Mouse (Mus musculus): ENCODE measurements around the gene Als2cl.

Gene Als2cl

DNA sequence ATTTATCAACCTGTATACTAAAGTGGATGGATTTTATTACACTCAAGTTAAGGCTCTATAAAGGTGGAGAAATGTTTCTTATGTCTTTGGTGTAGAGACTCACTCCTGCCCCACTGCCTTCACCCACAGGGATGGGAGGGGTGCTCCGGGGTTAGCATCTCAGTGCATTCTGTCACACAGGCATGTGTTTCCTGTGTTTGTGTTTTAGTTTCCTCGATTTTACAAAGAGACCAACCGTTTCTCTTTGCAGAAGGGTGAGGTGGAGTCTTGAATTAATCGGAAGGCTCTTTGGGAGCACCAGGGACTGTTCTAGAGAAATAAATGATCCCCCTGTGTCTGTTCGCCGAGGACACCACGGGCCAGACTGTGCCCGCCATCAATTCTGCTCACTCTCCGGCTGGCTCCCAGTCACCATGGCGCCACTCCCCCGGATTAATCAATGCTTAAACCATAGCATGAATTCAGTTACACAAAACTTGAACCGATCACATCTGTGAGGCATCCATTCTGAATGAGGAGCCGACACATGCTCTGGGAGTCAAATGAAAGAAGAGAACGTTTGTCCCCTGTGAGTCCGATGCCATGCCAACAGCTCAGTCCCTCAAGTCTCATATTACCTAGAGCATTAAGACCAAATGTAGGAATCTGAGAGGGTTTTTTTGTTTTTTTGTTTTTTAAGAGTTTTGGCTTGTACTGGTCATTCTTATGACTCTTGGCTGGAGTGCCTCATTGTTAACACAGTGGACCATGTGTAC lies 41.2 kb downstream of the Als2cl start:
- peak; percentile 69 for DNase-seq

DNA sequence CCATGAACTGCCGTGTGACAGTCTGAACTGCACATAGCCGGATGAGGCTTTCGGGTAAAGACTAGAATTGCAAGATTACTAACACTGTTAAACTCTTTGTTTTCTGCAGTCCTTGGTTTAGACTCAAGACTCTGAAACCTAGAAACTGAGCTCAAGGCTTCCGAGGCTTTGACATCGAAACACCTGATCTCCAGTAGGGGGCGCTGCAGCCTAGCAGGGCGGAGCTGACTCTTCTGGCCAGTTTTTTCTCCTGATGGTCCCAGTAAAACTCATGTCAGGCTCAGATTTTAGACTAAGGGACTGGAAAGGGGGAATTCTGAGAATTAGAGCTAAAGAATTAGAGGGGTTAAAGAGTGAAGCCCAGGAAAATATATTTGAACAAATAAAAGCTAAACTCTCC lies 43.1 kb downstream of the Als2cl start:
- DNase-seq, result peak; percentile 87

DNA sequence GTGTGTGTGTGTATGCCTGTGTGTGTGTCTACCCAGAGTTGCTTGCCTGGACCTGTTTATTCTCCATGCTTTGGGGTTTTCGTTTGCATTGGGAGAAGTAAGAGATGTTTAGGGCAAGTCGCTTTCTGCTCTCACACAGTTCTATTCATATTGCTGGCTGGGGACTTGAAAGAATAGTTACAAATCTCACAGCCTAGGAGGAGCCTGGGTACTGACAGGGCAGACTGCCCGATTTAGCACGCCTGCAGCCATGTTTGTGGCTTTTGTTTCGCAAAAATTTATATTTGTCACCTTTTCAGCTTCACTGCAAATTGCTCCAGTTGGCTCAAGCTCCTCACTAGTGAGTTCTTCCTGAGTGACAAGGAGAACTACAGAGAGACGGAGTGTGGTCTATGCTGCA lies 51.9 kb downstream of the Als2cl start:
- no peak for DNase-seq

GRCm38 (mm10) chr9:110933850-110934437 lies 54.3 kb downstream of the Als2cl start:
- DNase-seq, result peak; percentile 14

GRCm38 (mm10) chr9:110935941-110936340 lies 56.3 kb downstream of the Als2cl start:
- peak; percentile 42 for DNase-seq

- peak; percentile 63 for DNase-seq
Observed at GRCm38 (mm10) chr9:110937506-110938490, 58.1 kb downstream of the Als2cl start.

DNA sequence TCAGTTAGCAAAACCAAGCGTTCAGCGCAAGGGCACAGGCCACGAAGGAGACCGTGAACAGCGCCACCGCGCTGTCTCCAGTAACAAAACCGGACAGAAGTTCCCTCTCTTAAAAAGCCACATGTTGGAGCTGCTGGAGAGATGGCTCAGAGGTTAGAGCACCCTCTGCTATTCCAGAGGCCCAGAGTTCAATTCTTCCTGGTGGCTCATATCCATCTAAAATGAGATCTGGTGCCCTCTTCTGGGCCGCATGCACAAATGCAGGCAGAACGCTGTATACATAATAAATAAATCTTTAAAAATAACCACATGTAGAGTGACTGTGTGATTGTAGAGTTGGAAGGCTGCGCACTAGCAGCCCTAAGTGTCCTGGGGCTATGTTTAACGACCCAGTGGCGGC lies 64.6 kb downstream of the Als2cl start:
- DNase-seq, result peak; percentile 48

- DNase-seq, result no peak
Observed at GRCm38 (mm10) chr9:110945343-110945742, 65.7 kb downstream of the Als2cl start.

DNA sequence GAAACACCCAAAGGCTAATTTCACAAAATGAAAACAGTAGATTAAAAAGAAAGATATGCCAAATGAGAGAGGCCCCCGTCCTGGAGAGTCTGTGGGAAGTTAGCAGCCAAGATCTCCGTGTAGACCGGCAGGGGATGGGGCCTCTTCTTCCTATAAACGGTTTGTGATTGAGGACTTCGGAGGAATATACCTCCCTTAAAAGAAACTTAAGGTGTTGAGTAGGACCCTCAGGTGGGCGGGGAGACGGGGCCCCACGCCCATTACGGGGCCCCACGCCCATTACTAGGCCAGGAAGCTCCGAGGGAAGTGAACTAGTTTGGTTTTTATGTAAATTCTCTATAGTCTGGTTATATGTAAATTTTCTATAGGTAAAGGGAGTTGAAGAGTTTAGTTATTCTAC lies 66.3 kb downstream of the Als2cl start, which contains the start of gene Tdgf1:
Tdgf1 (minus strand) TSS at position 233 of the 400 bp plus-strand sequence.
- no peak for DNase-seq

DNA sequence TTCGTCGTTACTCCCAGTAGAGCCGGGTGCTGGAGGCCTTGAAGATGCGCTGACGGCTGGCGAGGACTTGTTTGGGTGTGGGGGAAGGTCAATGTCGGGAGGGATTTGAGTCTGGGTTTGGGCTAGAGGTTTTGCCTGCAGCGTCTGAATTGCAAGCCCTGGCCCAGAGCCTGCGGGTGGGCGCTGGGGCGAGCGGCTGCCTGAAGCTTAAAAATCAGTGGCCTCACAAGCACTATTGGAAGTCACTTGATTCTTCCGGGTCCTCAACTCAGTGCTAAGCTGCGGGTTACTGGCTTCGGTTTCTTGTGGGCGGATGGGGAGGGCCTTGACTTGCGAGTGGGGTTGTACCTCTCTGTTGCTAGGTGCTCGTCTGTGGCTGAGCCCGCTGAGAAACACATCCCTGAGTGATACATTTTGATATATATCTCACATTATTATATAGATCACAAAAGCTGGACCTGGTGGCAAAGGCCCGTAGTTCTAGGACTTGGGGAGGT lies 66.9 kb downstream of the Als2cl start:
- DNase-seq, result no peak

GRCm38 (mm10) chr9:110947261-110947661 lies 67.6 kb downstream of the Als2cl start:
- DNase-seq, result no peak

DNA sequence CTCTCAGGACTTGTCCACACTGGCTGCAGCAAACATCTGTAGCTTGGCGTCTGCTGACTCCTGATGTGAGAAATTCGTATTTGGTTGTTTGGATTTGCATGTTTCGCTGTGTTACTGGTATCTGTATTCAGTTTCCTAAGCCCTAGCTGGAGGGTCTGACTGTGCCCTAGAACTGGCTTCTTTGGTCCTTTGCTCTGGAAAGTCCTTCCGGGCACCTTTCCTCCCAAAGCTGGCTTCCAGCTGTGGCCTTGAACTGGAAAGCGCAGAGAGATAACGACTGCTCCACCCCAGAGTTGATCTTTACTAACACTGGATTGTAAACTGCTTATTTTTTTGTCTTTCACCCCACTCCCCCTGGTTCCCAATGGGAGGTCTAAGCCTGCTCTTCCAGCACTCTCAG lies 68.2 kb downstream of the Als2cl start:
- no peak for DNase-seq

DNA sequence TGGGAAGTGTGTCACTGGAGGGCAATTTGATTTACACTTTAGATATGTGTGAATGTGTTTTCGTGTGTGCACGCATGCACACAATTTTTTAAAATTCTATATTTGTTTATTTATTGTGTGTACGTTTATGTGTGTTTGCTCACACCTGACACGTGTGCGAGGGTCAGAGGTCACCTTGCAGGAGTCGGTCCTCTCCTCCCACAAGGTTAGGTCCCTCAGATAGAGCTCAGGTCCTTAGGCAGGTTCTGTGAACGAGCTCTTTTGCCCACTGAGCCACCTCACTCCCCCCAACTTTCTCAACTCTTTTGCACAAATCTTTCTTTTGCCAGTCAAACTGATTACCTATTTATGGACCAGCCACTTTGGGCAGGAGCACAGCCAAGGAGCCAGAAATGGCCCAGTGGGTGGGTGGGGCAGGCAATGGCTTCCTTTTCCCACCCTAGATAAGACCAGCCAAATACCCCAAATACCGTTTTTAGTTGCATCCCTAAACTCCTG lies 69.2 kb downstream of the Als2cl start:
- DNase-seq, result no peak

- no peak for DNase-seq
Observed at GRCm38 (mm10) chr9:110950109-110950508, 70.4 kb downstream of the Als2cl start.

Measured in lung, postnatal 36 days (tissue).